In the genomic region with DNA sequence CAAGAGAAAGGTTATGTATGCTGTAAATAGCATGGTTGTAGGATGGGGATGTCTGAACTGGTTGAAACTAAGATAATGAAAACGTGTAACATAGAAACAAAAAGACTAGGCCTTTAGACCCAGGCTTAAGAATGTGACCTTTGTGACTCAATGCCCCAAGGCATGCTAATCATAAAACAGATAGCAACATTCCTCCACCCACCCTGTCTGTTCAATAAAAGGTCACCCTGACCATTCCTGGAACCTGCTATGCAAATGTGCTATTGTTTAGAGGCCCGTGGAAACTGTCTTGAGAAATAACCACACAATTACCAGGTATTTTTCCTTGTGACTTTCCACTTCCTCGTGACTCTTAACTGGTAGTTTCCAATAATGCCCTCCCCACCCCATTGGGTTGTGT, we compare ENCODE assay signal across 24 mouse cellular contexts.
DNase-seq lines count a peak whose midpoint lies in the region; ATAC-seq and TF ChIP-seq lines count a peak whose summit lies in the region.
"Had no signal": no experiment of that assay in that cellular context is flagged by ENCODE, and none has a peak within 500 bp of the region (broad histone marks: within the 10 kb centered on the region; RNA-seq: fewer than 3 reads in every experiment).

No protein-coding gene starts in this region.

- peak; percentile 60 for ATAC-seq in intestine, embryonic 16.5 days
- ATAC-seq in intestine, embryonic 15.5 days = no peak
- no peak for ATAC-seq in activated CD4-positive, CD25-positive, alpha-beta regulatory T cell, adult 4 months
- ATAC-seq: CD4-positive, CD25-positive, alpha-beta regulatory T cell, adult 4 months; forebrain, embryonic 13.5 days; forebrain, embryonic 15.5 days; forebrain, postnatal 0 days had no signal

- H3K27me3 ChIP-seq in intestine, embryonic 16.5 days (replicated peaks; ENCODE audit: control insufficient read depth, insufficient read depth, low read length) = no peaks in the 10 kb centered on the region
- H3K27me3 ChIP-seq in intestine, embryonic 15.5 days (replicated peaks) = no peaks in the 10 kb centered on the region
- H3K27me3 ChIP-seq: CH12.LX; embryonic facial prominence, embryonic 12.5 days; forebrain, embryonic 13.5 days; forebrain, embryonic 15.5 days had no signal

- no peak overlapping the region for H3K4me3 ChIP-seq in intestine, embryonic 16.5 days (ENCODE audit: low read length)
- no peak overlapping the region for H3K4me3 ChIP-seq in intestine, embryonic 15.5 days (replicated peaks)
- no peak overlapping the region for H3K4me3 ChIP-seq in ES-E14 (ENCODE audit: insufficient read depth in 1 of 2, low read depth in 1 of 2, low read length in 2 of 2, poor library complexity in 1 of 2, severe bottlenecking in 1 of 2)
- H3K4me3 ChIP-seq: embryonic facial prominence, embryonic 10.5 days; embryonic facial prominence, embryonic 12.5 days; forebrain, embryonic 13.5 days; forebrain, embryonic 15.5 days had no signal

- 66% methylated on average over 3 of the region's 3 CpGs for WGBS in intestine, embryonic 16.5 days
- 67% methylated on average over 3 of the region's 3 CpGs for whole genome bisulfite sequencing in intestine, embryonic 15.5 days

- no peaks in the 10 kb centered on the region for H3K9me3 ChIP-seq in intestine, embryonic 16.5 days (ENCODE audit: control insufficient read depth, low read length)
- H3K9me3 ChIP-seq in intestine, embryonic 15.5 days = no peaks in the 10 kb centered on the region
- H3K9me3 ChIP-seq in ES-E14 (ENCODE audit: control insufficient read depth, insufficient read depth, low read depth, low read length) = no peaks in the 10 kb centered on the region
- H3K9me3 ChIP-seq: embryonic facial prominence, embryonic 10.5 days; embryonic facial prominence, embryonic 12.5 days; forebrain, embryonic 13.5 days; forebrain, embryonic 15.5 days had no signal

- no peaks in the 10 kb centered on the region for H3K4me1 ChIP-seq in intestine, embryonic 16.5 days (ENCODE audit: control insufficient read depth, insufficient read depth, low read length)
- H3K4me1 ChIP-seq in intestine, embryonic 15.5 days (replicated peaks) = no peaks in the 10 kb centered on the region
- H3K4me1 ChIP-seq in ES-E14 (ENCODE audit: control insufficient read depth in 2 of 2, insufficient read depth in 2 of 2, low read length in 2 of 2, poor library complexity in 1 of 2) = no peaks in the 10 kb centered on the region; a peak in 1 of 4 replicates
- H3K4me1 ChIP-seq: embryonic facial prominence, embryonic 10.5 days; embryonic facial prominence, embryonic 12.5 days; forebrain, embryonic 13.5 days; forebrain, embryonic 15.5 days had no signal

- H3K27ac ChIP-seq in intestine, embryonic 16.5 days (ENCODE audit: low read length) = no peak overlapping the region
- H3K27ac ChIP-seq in intestine, embryonic 15.5 days = no peak overlapping the region
- no peak overlapping the region for H3K27ac ChIP-seq in ES-E14 (ENCODE audit: insufficient read depth, low read depth, low read length, poor library complexity, severe bottlenecking)
- H3K27ac ChIP-seq: embryonic facial prominence, embryonic 10.5 days; embryonic facial prominence, embryonic 12.5 days; forebrain, embryonic 13.5 days; forebrain, embryonic 15.5 days had no signal

- in situ Hi-C loops in ES-E14 (cut with MboI; ENCODE audit: low sequenced_read_pairs in 2 of 2, unreplicated experiment in 2 of 2) = no loop called here

- no peak overlapping the region for H3K4me2 ChIP-seq in intestine, embryonic 16.5 days (ENCODE audit: low read depth, low read length)
- no peak overlapping the region for H3K4me2 ChIP-seq in intestine, embryonic 15.5 days (replicated peaks)
- H3K4me2 ChIP-seq: embryonic facial prominence, embryonic 12.5 days; forebrain, embryonic 13.5 days; forebrain, embryonic 15.5 days had no signal

- DNase-seq in ES-E14 (ENCODE audit: low read depth, low spot score) (peak; percentile 13), ZHBTc4 (ENCODE audit: low read depth, low spot score) (peak; percentile 78)
- no peak for DNase-seq in spleen, postnatal 10 days (ENCODE audit: low spot score in 2 of 2)
- DNase-seq in ovary, postnatal 14 days (ENCODE audit: low spot score) = no peak
- DNase-seq: adrenal gland, adult 8-10 months; adrenal gland, postnatal 14 days; adrenal gland, postnatal 36 days; B cell, adult 2 months; cerebellum, adult 11 months; cerebellum, adult 18-20 months; cerebellum, adult 8-10 months; cerebellum, adult 9-11 months; cerebellum, postnatal 14 days; cerebellum, postnatal 36 days; forebrain, postnatal 0 days had no signal

- no peaks in the 10 kb centered on the region for H3K36me3 ChIP-seq in intestine, embryonic 16.5 days (ENCODE audit: control insufficient read depth, insufficient read depth, low read length)
- H3K36me3 ChIP-seq in intestine, embryonic 15.5 days = no peaks in the 10 kb centered on the region
- no peaks in the 10 kb centered on the region for H3K36me3 ChIP-seq in ES-E14 (ENCODE audit: control insufficient read depth, insufficient read depth, low read length, poor library complexity, severe bottlenecking)
- H3K36me3 ChIP-seq: embryonic facial prominence, embryonic 10.5 days; embryonic facial prominence, embryonic 12.5 days; forebrain, embryonic 15.5 days had no signal

- H3K9ac ChIP-seq in intestine, embryonic 16.5 days (ENCODE audit: low read depth, low read length) = no peak overlapping the region
- no peak overlapping the region for H3K9ac ChIP-seq in intestine, embryonic 15.5 days
- no peak overlapping the region for H3K9ac ChIP-seq in ES-E14 (ENCODE audit: insufficient read depth, low read depth, low read length, poor library complexity, severe bottlenecking)
- H3K9ac ChIP-seq: embryonic facial prominence, embryonic 12.5 days; forebrain, embryonic 13.5 days; forebrain, embryonic 15.5 days; forebrain, postnatal 0 days had no signal

TF ChIP-seq in ES-E14, 5 proteins besides CTCF, POLR2A, EP300 and RAD21:
- TF ChIP-seq CHD2 (IDR thresholded peaks at IDR 0.05; ENCODE audit: low read depth, low read length) = no peak
- TF ChIP-seq ZC3H11A (IDR thresholded peaks at IDR 0.05; ENCODE audit: borderline replicate concordance, low read depth, low read length) = no peak

Comparison
In these comparisons a context has a peak if more than half of its experiments do, and no peak if none do; other contexts are left out.
1. DNase-seq: peak in ES-E14 (single experiment) and ZHBTc4 (single experiment); none in spleen, postnatal 10 days (0 of 2) and ovary, postnatal 14 days (single experiment).